Mouse (Mus musculus): ENCODE data around the gene Lmntd1.
A peak's percentile ranks its signal among the peaks of the same experiment; 100 is the strongest.
"Not testable (repeated sequence)": the region's sequence is repeated elsewhere in the genome, so short reads cannot be mapped to it uniquely, and the experiment has no call there.

Gene Lmntd1

GRCm38 (mm10) chr6:145340657-145341146 is 273.4 kb downstream of the Lmntd1 start:
- DNase-seq, result peak; percentile 98

- DNase-seq, result peak; percentile 87
These were observed 274.0 kb downstream of the Lmntd1 start for GRCm38 (mm10) chr6:145339956-145340656.

DNA sequence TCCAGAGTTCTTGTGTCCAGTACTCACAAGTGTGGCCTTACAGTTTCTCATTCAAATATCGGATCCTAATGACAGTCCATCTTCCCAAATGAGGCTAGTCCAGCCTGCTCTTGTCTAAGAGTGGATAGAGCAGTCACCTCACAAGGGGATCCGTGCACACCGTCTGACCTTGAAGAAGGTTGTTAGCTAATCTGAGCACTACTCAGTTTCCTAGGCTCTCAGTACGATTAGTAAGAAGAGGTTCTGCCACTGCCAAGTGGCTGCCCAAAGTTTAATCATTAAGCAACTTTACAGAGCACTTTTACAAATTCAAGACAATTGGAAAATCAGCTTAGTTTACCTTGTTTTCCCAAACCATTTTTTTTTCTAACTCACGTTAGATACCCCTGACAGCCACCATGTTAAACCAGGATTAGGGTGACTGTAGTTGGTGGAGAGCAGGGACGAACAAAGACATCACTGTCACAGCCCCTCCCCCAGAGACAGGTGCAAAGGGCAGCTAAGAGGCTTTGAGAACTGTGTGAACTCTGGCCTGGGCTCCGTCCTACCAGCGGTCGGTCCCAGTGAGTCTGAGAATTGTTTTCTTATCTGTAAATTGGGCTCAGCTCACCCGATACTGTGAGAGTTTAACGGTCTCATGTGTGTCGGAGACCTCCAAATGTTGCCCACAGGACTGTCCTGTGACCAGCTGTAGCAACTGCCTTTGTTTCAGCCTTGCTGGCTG is 275.4 kb downstream of the Lmntd1 start:
- peak; percentile 66 for DNase-seq

GRCm38 (mm10) chr6:145337521-145337920 is 276.6 kb downstream of the Lmntd1 start:
- not testable (repeated sequence) for DNase-seq

DNA sequence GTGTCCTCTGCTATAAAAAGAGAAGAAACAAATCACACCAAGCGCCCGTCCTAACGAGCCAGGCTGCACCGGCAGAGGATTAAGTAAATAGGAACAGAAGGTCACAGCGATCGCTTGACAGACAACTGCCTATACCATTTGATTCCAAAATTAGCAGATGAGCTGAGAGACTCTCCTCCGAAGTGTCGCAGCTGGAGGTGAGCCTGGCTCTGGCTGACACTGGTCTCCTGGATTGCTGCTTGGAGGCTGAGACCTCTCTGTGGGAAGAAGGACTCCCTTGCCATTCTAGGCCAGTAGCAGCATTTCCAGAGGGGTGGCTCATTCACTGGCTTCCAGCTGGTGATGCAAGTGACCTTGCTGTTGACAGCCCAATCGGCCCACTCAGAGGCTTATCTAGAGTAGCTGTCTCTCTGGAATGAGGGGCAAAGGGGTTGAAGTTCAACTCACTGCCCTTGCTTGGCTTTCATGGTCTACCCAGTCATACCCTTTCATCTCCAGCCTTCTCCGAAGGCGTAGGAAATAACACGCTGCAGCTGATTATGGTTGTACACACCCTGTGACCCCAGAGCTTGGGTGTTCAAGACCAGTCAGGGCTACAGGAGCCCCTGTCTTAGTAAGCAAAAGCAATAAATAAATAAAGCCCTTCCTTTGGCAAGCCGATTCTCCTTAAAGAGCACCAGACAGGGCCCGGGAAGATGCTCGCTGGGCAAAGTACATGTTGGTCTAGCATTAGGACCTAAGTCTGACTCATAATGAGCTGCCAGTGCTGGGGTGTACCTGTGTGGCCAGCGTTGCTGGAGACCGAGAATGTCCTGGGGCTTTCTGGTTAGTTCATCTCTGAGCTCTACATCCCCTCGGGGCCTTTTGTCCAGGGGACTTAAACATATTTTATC is 278.0 kb downstream of the Lmntd1 start:
- no peak for DNase-seq

DNA sequence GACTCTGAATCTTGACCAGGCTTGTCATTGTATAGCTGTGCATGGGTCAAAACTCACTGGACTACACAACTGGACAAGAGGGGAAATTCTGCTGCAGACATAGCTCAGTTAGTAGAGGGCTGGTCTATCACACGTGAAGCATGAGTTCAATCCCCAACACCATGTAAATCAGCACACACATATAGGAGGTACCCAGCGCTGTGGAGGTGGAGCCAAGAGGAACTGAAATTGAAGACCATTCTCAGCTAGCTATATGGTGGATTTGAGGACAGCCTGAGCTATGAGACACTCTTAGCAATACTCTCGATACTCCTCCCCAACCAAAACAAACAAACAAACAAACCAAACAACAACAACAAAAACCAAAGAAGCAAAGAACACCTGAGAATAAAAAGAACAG is 279.9 kb downstream of the Lmntd1 start:
- DNase-seq, result no peak

GRCm38 (mm10) chr6:145326141-145326806 is 287.8 kb downstream of the Lmntd1 start:
- DNase-seq, result no peak

DNA sequence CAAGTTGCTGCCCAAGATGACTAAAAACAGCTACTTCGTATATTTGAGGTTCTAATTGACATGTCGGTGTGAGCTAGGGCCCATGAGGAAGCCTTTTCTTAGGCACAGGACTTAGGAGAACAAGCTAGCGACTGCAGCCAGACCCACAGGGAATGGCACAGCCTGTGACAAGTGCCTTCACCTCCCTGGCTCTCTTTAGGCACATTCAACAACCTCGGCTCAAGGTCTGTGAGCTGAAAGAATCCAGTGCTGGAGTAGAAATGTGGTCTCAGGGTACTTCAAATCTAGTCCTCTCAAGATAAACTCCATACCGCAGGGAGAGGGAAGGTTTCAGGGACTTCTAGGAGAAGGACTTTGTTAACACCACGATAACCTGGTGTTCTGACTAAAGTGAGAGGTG is 289.0 kb downstream of the Lmntd1 start:
- no peak for DNase-seq

- DNase-seq, result no peak
These were observed 289.6 kb downstream of the Lmntd1 start for GRCm38 (mm10) chr6:145324470-145324869.

DNA sequence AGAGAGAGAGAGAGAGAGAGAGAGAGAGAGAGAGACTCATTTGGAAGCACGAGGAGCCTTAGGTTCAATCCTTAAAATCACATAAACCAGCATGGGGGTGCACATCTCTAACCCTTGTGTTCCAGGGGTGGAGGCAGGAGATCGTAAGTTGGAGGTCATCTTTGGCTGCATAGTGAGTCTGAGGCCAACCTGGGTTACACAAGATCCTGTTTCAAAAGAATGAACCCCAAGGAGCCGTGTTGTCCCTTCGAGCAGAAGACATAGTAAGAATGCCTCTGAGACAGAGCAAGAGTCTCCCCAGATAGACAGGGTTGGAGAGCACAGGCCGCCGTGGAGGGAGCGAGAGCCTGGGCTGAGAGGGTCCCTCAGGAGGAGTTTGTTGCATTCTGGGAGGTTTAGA is 291.9 kb downstream of the Lmntd1 start:
- DNase-seq, result no peak

DNA sequence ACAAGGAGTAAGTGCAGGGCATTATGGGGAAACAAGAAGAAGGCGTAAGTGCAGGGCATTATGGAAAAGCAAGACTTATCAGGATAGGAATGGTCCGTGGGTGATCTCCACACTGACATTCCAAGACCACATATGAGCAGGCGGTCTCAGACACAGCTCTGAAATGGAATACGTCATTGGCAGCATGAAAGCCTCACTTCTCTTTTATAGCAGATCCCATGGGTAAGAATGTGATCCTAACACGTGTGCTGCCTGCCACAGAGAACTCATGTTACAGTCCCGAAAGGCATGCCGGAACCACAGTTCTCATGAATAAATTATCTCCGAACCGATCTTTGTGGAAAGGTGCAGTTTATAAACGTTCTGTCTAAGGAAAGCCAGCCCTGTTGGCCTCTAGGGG is 294.0 kb downstream of the Lmntd1 start:
- DNase-seq, result no peak
